Mouse (Mus musculus) bone marrow macrophage, adult 2 months (primary cell): ENCODE data around the gene Apbb2. TPM values are rescaled to one million over a fixed set of nuclear protein-coding genes. Genes with fewer than 3 reads are reported as not detected.
"Not testable (repeated sequence)": the region's sequence is repeated elsewhere in the genome, so short reads cannot be mapped to it uniquely, and the experiment has no call there.

ENCODE experiments used
- H3K27ac ChIP-seq: 2 replicates; pipeline ENCODE4 v1.5.1; 2012; ENCODE audit warnings: low read depth, low read length; ENCODE audit not compliant: insufficient read depth
- H3K4me1 ChIP-seq: 2 replicates; pipeline ENCODE4 v1.6.1; 2012; ENCODE audit warnings: low read length; ENCODE audit not compliant: control insufficient read depth, insufficient read depth
- H3K4me3 ChIP-seq: 2 replicates; pipeline ENCODE4 v1.5.1; 2012; ENCODE audit warnings: mild to moderate bottlenecking, low read length, moderate library complexity; ENCODE audit not compliant: insufficient read depth
- CTCF ChIP-seq: IDR thresholded peaks from 2 replicates; pipeline ENCODE4 v1.5.1; 2012; ENCODE audit warnings: low read depth, mild to moderate bottlenecking, low read length, moderate library complexity
- POLR2A ChIP-seq: IDR thresholded peaks from 2 replicates; pipeline ENCODE4 v1.6.1; 2012; ENCODE audit warnings: mild to moderate bottlenecking, low read depth, low read length, borderline replicate concordance
- polyA plus RNA-seq: library from polyadenylated mRNA; stranded (reverse); fragments of >200 nt; gene quantifications from 2 replicates; pipeline ENCODE4 v1.2.4, GENCODE M21; 2012; ENCODE audit not compliant: missing spikeins, insufficient read depth, insufficient read length

Apbb2 gene
- polyA plus RNA-seq, 1 experiment, result 22.5 TPM

- TF ChIP-seq CTCF (no peak), POLR2A (no peak)
- Histone ChIP-seq H3K27ac (no peak overlapping the region), H3K4me3 (no peak overlapping the region), H3K4me1 (peaks cover 18% of the 10 kb centered on the region)
Measured at GRCm38 (mm10) chr5:66274417-66274816, 344.2 kb downstream of the Apbb2 start.

GRCm38 (mm10) chr5:66271141-66271540 lies 347.4 kb downstream of the Apbb2 start:
- H3K4me3 ChIP-seq, result no peak overlapping the region
- TF ChIP-seq POLR2A, result no peak
- TF ChIP-seq CTCF, result no peak
- peaks cover 24% of the 10 kb centered on the region for H3K4me1 ChIP-seq
- no peak overlapping the region for H3K27ac ChIP-seq

- Histone ChIP-seq H3K27ac (no peak overlapping the region; the same call in 1 of the 2 replicates), H3K4me1 (peaks cover 24% of the 10 kb centered on the region), H3K4me3 (no peak overlapping the region)
- TF ChIP-seq CTCF (no peak), POLR2A (no peak)
Measured at GRCm38 (mm10) chr5:66269616-66270015, 349.0 kb downstream of the Apbb2 start.

GRCm38 (mm10) chr5:66263398-66263797 lies 355.2 kb downstream of the Apbb2 start:
- H3K27ac ChIP-seq, result no peak overlapping the region
- no peak overlapping the region for H3K4me3 ChIP-seq
- peaks cover 5% of the 10 kb centered on the region for H3K4me1 ChIP-seq
- TF ChIP-seq POLR2A (no peak), CTCF (peak; percentile 66)

- Histone ChIP-seq H3K4me3 (no peak overlapping the region), H3K4me1 (peaks cover 4% of the 10 kb centered on the region), H3K27ac (no peak overlapping the region)
- TF ChIP-seq CTCF, result no peak
- no peak for TF ChIP-seq POLR2A
Measured at GRCm38 (mm10) chr5:66262475-66262874, 356.1 kb downstream of the Apbb2 start.

- Histone ChIP-seq H3K4me1 (no peaks in the 10 kb centered on the region; the same call in 1 of the 2 replicates), H3K4me3 (peak within 1 kb of the TSS; percentile 64), H3K27ac (no peak within 1 kb of the TSS)
- no peak for TF ChIP-seq POLR2A
- TF ChIP-seq CTCF, result no peak
Measured at GRCm38 (mm10) chr5:66259756-66260448, 358.7 kb downstream of the Apbb2 start, which contains the start of gene Nsun7. TSS of gene Nsun7 (plus strand) at chr5:66259897.

- not testable (repeated sequence) for H3K27ac ChIP-seq, H3K4me1 ChIP-seq
- H3K4me3 ChIP-seq, result peak overlapping the region; percentile 64
Measured at GRCm38 (mm10) chr5:66259431-66259755, 359.2 kb downstream of the Apbb2 start.

GRCm38 (mm10) chr5:66259000-66259399 lies 359.6 kb downstream of the Apbb2 start:
- Histone ChIP-seq H3K4me1 (no peaks in the 10 kb centered on the region; the same call in 1 of the 2 replicates), H3K4me3 (no peak overlapping the region), H3K27ac (no peak overlapping the region)
- TF ChIP-seq POLR2A (no peak), CTCF (no peak)

GRCm38 (mm10) chr5:66255044-66255443 lies 363.5 kb downstream of the Apbb2 start:
- Histone ChIP-seq H3K4me3 (no peak overlapping the region), H3K27ac (no peak overlapping the region), H3K4me1 (no peaks in the 10 kb centered on the region; the same call in 1 of the 2 replicates)
- TF ChIP-seq CTCF (no peak), POLR2A (no peak)

GRCm38 (mm10) chr5:66253219-66253618 lies 365.4 kb downstream of the Apbb2 start:
- TF ChIP-seq POLR2A, result no peak
- TF ChIP-seq CTCF, result no peak
- Histone ChIP-seq H3K27ac (no peak overlapping the region), H3K4me1 (no peaks in the 10 kb centered on the region), H3K4me3 (no peak overlapping the region)

Other genes starting within 250 kb of the Apbb2 start
- gene Uchl1, start 57.3 kb upstream of the Apbb2 start, polyA plus RNA-seq, result 13.2 and 14.0 TPM in 2 replicates
- gene Limch1, start 127.0 kb upstream of the Apbb2 start, polyA plus RNA-seq, result not detected in 2 replicates